Mouse (Mus musculus): ENCODE data around the gene Efhd1.

DNA sequence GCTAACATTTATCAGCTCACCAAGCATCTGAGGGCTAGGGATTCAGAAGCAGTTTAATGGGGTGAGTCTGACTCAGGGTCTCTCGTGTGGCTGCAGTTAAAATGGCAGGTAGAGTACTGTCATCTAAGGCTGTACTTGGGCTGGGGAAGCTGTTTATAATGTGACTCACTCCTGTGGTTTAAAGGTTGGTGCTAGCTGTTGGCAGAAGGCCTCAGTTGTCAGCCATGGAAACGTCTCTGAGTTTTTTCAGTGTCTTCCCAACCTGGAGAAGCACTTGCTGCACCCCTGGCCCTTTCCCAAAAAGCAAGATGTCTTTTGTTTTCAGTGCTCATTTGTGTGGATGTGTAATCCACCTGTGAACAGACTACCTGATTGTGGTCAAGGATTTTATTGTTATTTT is 51.7 kb downstream of the Efhd1 start:
- no peak for TF ChIP-seq CTCF (IDR thresholded peaks at IDR 0.05; ENCODE audit: low read depth, low read length)
- TF ChIP-seq POLR2A (IDR thresholded peaks at IDR 0.05; ENCODE audit: insufficient read depth, low read length): no peak

Measured in ES-Bruce4 (cell line).